Mouse (Mus musculus) yolk sac, embryonic 10.5 days (tissue): ENCODE results near the gene Dync1i1.

ENCODE experiments used
- DNase-seq: peaks from one replicate; pipeline ENCODE4 v3.0.0-alpha.2; 2017; ENCODE audit warnings: low spot score

Dync1i1 gene

DNA sequence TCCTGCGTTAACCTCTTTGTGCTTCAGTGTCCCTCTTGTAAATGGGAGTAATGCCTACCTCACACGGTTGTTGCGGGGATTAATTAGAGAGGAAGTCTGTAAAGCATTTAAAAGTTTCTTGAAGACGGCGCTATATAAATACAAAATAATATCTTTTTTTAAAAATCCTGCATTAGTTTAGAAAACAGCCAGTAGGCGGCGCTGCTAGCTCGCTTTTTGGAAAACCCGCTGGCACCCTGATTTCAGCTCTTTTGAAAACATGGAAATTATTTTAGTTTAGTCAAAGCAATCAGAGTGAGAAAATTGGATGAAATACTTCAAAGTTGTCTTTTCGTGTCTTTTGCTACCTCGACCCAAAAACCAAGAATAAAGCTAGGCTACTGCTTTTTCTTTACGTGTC is 132.9 kb downstream of the Dync1i1 start:
- no peak for DNase-seq

GRCm38 (mm10) chr6:5858901-5859598 is 133.6 kb downstream of the Dync1i1 start:
- DNase-seq, result no peak

DNA sequence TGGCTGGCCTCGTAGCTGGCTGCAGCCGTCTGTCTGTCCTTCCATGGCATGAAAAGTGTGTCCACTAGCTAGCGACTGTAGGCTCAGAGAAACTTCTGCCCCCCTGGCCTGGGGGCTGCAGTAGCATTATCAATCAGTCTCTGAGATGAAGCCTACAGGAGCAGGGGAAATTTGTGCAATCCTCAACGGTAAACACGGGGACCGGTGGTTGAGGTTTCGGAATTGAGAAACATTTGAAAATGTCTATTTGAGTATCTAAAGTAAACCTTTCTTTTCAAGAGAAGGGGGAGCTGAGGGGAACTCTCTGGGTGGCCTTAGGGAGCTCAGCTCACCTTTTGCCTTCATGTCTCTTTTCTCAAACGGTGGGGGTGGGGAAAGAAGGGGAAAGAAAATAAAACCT is 134.2 kb downstream of the Dync1i1 start:
- DNase-seq, result no peak

- no peak for DNase-seq
Measured at GRCm38 (mm10) chr6:5866091-5866490, 140.7 kb downstream of the Dync1i1 start.

GRCm38 (mm10) chr6:5867221-5867620 is 141.8 kb downstream of the Dync1i1 start:
- DNase-seq, result no peak

DNA sequence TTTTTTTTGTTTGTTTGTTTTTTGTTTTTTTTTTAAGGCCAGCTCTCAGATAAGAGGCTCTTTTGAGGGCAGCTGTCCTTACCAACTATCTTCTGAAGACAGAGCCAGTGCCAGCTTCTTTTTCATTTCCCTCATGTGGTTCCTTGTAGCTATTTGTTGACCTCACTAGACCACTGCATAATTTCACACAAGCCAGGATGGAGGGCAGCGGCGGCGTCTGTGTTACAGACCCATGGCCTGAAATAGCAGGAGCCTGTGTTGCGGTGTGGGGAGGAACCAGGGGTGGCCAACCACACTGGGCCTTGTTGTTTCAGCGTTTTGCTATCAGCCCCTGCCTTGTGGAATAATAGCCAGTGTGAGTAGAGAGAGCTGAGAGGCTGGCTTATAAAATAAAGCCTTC is 145.6 kb downstream of the Dync1i1 start:
- DNase-seq, result no peak

DNA sequence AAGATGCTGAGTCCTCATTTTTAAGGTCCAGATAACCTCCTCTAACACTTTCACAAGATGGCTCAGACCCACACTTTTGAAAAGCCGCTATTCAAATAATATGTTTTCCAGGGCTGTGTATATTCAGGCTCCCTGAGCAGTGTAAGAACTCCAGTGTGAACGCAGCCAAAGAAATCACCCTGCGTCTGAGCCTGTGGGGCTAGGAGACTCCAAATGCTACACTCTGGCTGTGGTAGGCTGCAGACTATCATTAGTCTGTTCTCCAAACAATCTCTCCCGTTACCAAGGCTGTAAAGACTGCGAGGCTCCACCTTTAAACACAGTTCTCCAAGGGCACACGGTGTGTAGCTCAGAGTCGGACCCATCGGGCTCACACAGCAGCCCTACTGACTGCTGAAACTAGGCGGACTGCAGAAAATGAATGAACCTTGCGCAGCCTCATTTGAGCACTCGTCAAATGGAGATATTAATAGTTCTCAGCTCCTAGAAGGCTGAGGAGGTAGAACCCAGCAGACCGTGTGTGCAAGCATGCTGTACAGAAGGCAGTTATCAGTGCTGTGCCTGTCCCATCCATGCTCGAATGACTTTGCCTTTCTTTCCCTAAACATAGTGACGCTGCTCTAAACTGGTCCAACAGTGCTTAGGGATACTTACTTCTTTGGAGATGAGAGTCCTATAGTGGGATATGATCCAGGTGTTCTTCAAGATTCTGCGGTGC is 146.3 kb downstream of the Dync1i1 start:
- no peak for DNase-seq

- no peak for DNase-seq
Measured at GRCm38 (mm10) chr6:5889341-5889740, 163.9 kb downstream of the Dync1i1 start.

- DNase-seq, result no peak
Measured at GRCm38 (mm10) chr6:5911295-5911694, 185.9 kb downstream of the Dync1i1 start.

GRCm38 (mm10) chr6:5915028-5915427 is 189.6 kb downstream of the Dync1i1 start:
- DNase-seq, result no peak

DNA sequence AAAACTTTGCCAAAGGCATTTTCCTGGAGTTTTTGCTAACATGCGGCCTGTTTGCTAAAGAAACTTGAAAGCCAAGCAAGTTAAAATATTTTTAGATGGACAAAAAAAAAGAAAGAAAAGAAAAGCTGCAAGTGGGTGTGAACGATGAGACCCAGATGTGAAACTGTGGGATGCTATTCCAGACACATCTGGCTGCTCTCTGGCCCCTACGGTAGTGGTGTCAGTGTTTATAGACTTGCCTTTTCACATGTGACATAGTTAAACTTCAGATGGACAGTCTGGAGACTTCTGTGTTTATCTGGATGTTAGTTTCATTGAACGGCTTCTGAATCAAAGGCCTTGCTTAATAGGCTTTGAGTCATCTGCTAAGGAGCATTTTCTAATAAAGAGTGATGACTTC is 195.2 kb downstream of the Dync1i1 start:
- no peak for DNase-seq

DNA sequence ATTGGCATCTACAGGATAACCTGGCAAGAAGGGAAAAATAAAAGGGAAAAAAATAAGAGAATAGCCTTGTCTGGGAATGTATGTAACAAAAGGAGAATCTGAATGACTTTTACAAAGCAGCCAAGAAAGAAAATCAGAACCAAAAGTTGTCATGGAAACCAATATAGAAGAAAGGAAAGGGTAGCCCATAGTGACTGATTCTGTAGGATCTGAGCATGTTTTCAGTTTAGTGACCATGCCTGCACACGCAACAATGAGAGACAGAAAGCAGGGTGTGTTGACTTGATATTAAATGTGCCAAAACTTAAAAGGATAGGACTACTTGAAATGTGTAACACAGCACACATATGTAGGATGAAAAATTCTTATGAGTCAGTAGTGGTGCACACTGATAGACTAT is 197.2 kb downstream of the Dync1i1 start:
- DNase-seq, result no peak

GRCm38 (mm10) chr6:5923148-5923547 is 197.7 kb downstream of the Dync1i1 start:
- no peak for DNase-seq

- DNase-seq, result no peak
Measured at GRCm38 (mm10) chr6:5930140-5930539, 204.7 kb downstream of the Dync1i1 start.

GRCm38 (mm10) chr6:5935587-5936353 is 210.3 kb downstream of the Dync1i1 start:
- no peak for DNase-seq

DNA sequence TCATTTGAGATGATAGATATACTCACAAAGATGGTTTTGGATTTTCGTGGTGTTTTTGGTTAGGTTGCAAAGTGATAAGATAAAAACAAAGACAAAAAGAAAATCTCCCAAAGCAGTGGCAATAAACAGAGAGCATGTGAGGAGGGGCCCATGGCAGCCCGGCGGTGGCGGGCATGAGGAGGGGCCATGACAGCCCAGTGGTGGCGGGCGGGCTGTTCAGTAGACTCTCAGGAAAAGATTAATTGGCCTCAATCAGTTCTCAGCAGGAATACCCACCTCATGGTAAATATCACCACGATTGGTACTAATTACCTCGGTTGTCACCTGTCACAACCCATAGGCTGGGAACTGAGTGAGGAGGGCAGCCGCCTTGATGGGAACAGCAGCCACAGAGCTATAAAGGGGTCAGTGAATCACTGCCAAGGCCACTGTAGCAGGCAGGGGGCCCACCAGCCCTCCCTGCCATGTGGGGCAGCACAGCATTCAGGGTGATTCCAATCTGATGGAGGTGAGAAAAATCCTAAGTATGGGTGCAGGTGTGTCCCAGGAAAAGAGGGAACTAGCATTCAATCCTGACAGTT is 224.5 kb downstream of the Dync1i1 start:
- DNase-seq, result no peak

DNA sequence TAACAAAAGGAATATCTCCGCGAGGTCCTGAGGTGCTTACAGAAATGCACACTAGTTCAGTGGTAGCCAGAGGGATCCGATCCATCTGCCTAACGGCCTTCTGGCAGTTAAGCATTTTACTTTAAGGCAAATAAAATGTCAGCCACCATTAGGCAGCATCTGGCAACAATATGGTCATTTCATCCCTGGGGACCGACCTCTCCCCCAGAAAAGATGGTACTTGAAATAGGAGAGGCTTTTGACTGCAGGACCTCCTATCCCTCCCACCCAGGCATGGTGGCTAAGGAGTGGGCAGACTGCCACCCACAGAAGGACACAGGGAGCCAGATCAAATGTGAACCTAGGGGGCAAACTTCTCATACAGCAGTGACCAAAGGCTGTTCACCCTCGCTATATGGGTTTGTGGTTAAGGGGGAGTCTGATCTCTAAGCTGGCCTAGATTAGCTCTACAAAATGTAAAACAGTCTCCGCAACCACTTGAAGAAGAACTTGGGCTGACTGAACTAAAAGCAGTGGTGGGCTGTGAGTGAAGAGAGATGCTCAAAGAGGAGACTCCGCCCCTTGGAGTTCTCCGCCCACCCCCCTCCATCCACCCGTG is 231.0 kb downstream of the Dync1i1 start:
- no peak for DNase-seq

- no peak for DNase-seq
Measured at GRCm38 (mm10) chr6:5960728-5961127, 235.3 kb downstream of the Dync1i1 start.

- no peak for DNase-seq
Measured at GRCm38 (mm10) chr6:5961960-5962359, 236.5 kb downstream of the Dync1i1 start.

GRCm38 (mm10) chr6:5966376-5966775 is 240.9 kb downstream of the Dync1i1 start:
- no peak for DNase-seq

- no peak for DNase-seq
Measured at GRCm38 (mm10) chr6:5966806-5967445, 241.5 kb downstream of the Dync1i1 start.

- DNase-seq, result no peak
Measured at GRCm38 (mm10) chr6:5967545-5967944, 242.1 kb downstream of the Dync1i1 start.
